Mouse (Mus musculus) macrophage (primary cell): Measurements from ENCODE around the gene Ifng. TPM values are rescaled to one million over a fixed set of nuclear protein-coding genes. Genes with fewer than 3 reads are reported as not detected.

ENCODE experiments used
- H3K27ac ChIP-seq: fragments of 350-480 bp; formaldehyde crosslinking; 2 replicates; pipeline ENCODE4 v1.9.0; 2021
- H3K36me3 ChIP-seq: fragments of 350-480 bp; formaldehyde crosslinking; 2 replicates; pipeline ENCODE4 v1.9.0; 2021; ENCODE audit errors: inconsistent target
- H3K4me3 ChIP-seq: fragments of 350-480 bp; formaldehyde crosslinking; 2 replicates; pipeline ENCODE4 v1.9.0; 2021; ENCODE audit errors: inconsistent target
- H3K79me2 ChIP-seq: fragments of 350-480 bp; formaldehyde crosslinking; 2 replicates; pipeline ENCODE4 v1.9.0; 2021; ENCODE audit errors: inconsistent target
- WGBS: methylation state at CpG from one replicate; pipeline ENCODE4 v1.1.7; 2026; ENCODE audit warnings: inconsistent platforms; ENCODE audit not compliant: missing documents; 5-methylcytosine and 5-hydroxymethylcytosine counted together
- polyA plus RNA-seq: library from polyadenylated mRNA; stranded (reverse); fragments of 250-400 nt; gene quantifications from 3 replicates; pipeline ENCODE4 v1.2.4, GENCODE M21; 2018; ENCODE audit warnings: inconsistent platforms
- total RNA-seq, 78 experiments: library from RNA; depleted of rRNA; stranded (reverse); fragments of 250-400 nt; gene quantifications; 1 replicate in 9 of 78; 2 replicates in 24 of 78; 3 replicates in 43 of 78; 4 replicates in 2 of 78; pipeline ENCODE4 v1.2.4; 2018; ENCODE audit warnings: inconsistent platforms in 56 of 78

The Ifng gene
- not detected for total RNA-seq (2018; cell fraction: chromatin; rRNA removed)
- under 1 TPM in 6 of 26 experiments, not detected in 20; 0.11 to 0.59 (median 0.30) TPM for total RNA-seq (2018; cell fraction: cytosol; rRNA removed)
- total RNA-seq (2018; cell fraction: nucleus; rRNA removed): under 1 TPM in 1 of 26 experiments, not detected in 25; 0.77 TPM
- polyA plus RNA-seq: not detected in 3 replicates

DNA sequence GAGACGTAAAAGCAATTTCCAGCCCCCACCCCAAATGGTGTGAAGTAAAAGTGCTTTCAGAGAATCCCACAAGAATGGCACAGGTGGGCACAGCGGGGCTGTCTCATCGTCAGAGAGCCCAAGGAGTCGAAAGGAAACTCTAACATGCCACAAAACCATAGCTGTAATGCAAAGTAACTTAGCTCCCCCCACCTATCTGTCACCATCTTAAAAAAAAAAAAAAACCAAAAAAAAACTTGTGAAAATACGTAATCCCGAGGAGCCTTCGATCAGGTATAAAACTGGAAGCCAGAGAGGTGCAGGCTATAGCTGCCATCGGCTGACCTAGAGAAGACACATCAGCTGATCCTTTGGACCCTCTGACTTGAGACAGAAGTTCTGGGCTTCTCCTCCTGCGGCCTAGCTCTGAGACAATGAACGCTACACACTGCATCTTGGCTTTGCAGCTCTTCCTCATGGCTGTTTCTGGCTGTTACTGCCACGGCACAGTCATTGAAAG, at the start of gene Ifng:
Ifng (plus strand) TSS at position 305 of the 499 bp plus-strand sequence.
- H3K4me3 ChIP-seq: no peak within 1 kb of the TSS
- H3K27ac ChIP-seq: no peak within 1 kb of the TSS
- no peaks in the 10 kb centered on the region for H3K36me3 ChIP-seq
- WGBS: 84% methylated on average over 11 of the region's 11 CpGs
- H3K79me2 ChIP-seq: no peaks in the 10 kb centered on the region

DNA sequence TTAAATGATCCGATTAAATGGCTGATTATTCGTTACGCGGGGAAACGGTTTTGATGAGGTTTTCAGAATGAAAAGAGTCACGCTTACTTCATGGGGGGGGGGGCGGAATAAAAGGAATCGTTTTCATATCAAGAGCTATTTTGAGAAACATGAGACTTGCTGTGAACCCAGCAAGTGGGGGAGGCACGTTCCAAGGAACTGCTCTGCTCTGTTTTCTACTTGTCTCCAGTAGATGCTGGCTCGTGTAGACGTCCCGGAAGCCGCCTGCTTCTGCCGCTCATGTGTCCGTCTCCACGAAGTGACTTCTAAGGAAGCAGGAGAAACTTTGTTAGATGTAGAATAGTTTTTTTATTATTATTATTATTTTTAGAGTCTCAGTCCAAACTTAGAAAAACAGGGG, 40.9 kb upstream of the Ifng start:
- Histone ChIP-seq H3K4me3 (no peak overlapping the region), H3K27ac (no peak overlapping the region), H3K36me3 (no peaks in the 10 kb centered on the region), H3K79me2 (no peaks in the 10 kb centered on the region)
- 95% methylated on average over 16 of the region's 16 CpGs for WGBS

DNA sequence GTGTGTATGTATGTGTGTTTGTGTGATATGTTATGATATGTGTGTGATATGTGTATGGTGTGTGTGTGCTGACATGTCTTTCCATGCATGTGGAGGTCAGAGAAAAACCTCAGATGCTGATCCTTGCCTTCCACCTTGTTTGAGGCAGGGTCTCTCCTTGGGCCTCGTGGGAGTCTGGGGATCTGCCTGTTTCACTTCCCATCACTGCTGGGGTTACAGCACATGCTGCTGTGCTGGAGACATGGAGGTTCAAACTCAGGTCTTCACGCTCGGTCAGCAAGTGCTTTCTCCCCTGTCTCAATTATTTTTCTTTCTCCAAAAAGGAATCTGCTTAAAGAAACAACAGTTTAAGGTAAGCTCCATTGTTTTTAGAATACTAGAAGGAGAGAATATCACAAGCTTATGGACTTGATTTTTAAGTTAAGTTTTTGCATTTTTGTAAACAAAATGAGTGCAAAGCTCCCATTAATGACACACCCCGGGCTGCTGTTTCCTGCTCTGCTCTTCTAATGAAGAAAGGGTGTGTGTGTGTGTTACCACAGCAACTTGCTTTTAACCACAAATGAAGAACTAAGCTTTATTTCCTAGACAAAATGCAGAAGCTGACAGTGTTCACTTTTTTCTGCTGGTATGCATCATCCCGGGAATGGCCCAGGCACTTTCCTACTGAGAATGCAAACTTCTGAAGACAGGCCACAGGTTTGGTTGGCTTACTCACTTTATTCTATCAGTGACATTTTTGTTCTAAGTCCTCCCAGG, 34.2 kb upstream of the Ifng start:
- no peaks in the 10 kb centered on the region for H3K79me2 ChIP-seq
- no peak overlapping the region for H3K4me3 ChIP-seq
- peak overlapping the region; percentile 0; the same call in 1 of the 2 replicates for H3K27ac ChIP-seq
- WGBS: 26% methylated on average over 5 of the region's 5 CpGs
- no peaks in the 10 kb centered on the region for H3K36me3 ChIP-seq

DNA sequence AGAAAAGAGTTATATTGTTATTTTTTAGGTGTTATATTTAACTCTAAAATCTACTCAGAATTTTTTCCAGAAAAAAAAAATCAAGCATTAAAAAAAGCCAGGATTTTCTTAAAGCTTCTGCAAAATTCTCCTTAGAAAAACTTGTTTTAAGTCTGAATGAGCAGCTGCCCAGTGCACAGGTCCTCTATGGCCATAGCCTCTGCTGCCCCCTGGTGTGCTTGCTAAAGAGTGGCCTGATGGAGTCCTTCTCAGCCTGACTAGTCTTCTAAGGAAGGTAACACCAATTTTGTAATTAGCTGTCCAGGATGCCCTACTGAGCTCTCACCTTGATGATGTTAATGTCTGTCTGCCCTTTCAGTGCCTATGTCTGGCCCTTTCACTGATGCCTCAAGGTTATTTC, 29.5 kb upstream of the Ifng start:
- no peaks in the 10 kb centered on the region for H3K36me3 ChIP-seq

DNA sequence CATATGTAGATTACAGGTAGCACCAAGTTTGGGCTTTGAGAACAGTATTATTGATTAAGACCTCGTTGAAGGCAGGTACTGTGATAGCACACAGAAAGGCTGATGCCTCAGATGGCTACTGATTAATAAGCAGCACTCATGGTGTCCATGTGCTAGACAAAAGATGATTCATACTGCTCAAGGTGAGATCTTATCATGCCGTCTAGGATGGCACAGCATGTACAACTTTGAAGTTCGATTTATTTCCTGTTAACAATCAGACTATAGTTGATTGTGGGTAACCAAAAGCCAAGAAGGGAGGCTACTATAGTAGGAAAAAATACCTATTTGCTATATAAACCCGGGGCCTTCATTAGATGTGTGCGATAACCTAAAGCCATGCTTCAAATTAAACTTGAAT, 28.1 kb upstream of the Ifng start:
- H3K27ac ChIP-seq: no peak overlapping the region
- WGBS: 82% methylated on average over 5 of the region's 5 CpGs
- H3K4me3 ChIP-seq: no peak overlapping the region
- H3K36me3 ChIP-seq: no peaks in the 10 kb centered on the region
- no peaks in the 10 kb centered on the region for H3K79me2 ChIP-seq

More for the DNA sequence above, 29.5 kb upstream of the Ifng start:
- H3K79me2 ChIP-seq: no peaks in the 10 kb centered on the region
- H3K27ac ChIP-seq: no peak overlapping the region
- no peak overlapping the region for H3K4me3 ChIP-seq

DNA sequence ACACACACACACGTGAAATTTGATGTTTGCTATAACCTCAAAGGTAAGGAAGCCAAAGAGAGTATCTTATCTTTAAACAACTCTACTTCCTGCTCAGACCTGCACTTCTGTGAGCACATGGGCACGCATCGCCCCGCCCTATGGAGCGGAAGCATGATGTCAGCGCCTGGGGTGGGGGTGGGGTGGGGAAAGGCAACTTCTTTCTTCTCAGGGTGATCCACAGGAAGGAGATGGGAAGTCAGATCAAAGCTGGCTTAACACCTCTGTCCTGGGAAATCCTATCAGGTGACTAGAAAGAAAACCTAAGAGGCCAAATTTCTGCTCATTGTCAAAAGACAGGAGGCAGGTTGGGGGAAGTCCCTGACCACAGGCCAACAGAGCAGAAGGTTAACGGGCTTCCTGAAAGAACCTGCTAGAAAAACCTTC, 21.8 kb upstream of the Ifng start:
- Histone ChIP-seq H3K79me2 (no peaks in the 10 kb centered on the region), H3K27ac (no peak overlapping the region), H3K4me3 (no peak overlapping the region), H3K36me3 (no peaks in the 10 kb centered on the region)
- WGBS: 7% methylated on average over 7 of the region's 7 CpGs

DNA sequence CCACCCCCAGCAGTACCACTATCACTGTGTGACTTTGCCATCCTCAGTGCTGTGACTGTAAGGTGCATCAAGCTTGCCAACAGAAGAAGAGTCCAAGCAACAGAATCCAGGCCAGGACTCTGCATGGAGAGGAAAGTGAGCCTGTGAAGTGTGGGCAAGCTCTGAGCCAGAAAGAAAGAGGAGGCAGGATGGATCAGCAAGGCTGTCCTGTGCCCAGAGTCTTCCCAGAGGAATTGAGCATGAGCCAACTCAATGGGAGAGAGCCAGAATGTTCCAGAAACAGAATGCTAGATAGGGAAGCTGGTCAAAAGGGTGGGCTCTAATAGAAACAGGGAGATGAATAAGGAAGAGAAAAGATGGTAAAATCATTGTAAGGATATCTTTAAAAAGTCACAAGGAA, 19.9 kb upstream of the Ifng start:
- Histone ChIP-seq H3K36me3 (no peaks in the 10 kb centered on the region), H3K79me2 (no peaks in the 10 kb centered on the region)

DNA sequence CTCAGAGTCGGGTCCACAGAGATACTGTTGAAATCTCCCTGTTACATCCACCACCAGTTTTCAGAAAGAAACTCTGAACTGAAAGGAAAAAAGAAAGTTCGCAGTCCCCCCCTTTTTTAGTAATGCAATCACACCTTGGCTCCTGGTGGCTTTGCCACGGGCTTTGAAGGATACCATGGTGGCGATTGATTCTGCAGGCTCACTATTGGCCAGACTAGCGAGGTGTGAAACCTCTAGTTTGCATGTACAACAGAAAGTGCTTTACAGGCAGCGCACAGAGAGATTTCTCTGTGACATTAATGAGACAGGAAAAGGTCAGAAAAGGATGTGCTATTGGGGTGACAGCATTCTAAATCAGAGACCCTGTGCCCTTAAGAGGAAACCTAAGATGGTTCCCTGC, 5.3 kb upstream of the Ifng start:
- WGBS: 86% methylated on average over 6 of the region's 6 CpGs

More for the DNA sequence above, 19.9 kb upstream of the Ifng start:
- Histone ChIP-seq H3K27ac (no peak overlapping the region), H3K4me3 (no peak overlapping the region)

DNA sequence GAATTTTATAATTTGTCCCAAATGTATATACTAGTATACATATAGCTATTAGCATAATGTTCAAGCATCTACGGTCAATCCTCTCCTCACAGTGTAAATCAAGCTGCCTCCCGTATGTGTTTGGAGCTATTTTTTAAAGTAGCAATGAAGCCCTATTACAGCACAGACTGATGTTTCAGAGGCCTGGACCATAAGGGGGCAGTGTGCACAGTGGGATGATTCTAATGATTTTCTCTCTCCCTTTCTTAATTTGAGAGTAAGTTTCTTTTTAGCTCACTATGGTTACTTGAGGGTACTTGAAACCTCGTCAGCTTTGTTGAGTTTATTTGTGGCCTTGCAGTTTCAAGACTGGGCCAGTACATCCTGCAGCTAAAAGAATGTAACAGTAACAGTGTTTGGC, 1.1 kb downstream of the Ifng start:
- Histone ChIP-seq H3K79me2 (no peaks in the 10 kb centered on the region), H3K4me3 (no peak overlapping the region), H3K27ac (no peak overlapping the region), H3K36me3 (no peaks in the 10 kb centered on the region)
- whole genome bisulfite sequencing: 64% methylated on average over 3 of the region's 3 CpGs

More for the DNA sequence above, 5.3 kb upstream of the Ifng start:
- no peaks in the 10 kb centered on the region for H3K36me3 ChIP-seq
- H3K79me2 ChIP-seq: no peaks in the 10 kb centered on the region
- no peak overlapping the region for H3K4me3 ChIP-seq
- no peak overlapping the region for H3K27ac ChIP-seq

DNA sequence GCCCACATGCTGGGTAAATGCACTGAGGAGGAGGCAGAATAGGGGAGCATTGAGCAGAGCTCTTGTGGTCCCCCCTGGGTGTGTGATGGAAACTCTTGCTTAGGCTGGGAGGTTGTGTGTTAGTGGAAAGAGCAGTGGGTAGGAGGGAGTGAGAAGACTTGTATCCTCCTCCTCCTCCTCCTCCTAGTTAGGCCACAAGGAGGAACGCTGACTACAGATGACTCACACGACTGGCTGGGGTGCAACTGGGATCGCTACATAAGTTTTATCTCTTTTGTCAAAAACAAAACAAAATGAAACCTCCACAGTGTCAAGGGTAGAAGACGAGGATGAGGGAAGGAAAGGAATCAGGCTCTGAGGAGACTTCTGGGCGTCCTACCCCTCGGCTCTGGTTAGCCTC, 2.2 kb downstream of the Ifng start:
- Histone ChIP-seq H3K79me2 (no peaks in the 10 kb centered on the region), H3K27ac (no peak overlapping the region), H3K4me3 (no peak overlapping the region), H3K36me3 (no peaks in the 10 kb centered on the region)
- 94% methylated on average over 6 of the region's 6 CpGs for WGBS

DNA sequence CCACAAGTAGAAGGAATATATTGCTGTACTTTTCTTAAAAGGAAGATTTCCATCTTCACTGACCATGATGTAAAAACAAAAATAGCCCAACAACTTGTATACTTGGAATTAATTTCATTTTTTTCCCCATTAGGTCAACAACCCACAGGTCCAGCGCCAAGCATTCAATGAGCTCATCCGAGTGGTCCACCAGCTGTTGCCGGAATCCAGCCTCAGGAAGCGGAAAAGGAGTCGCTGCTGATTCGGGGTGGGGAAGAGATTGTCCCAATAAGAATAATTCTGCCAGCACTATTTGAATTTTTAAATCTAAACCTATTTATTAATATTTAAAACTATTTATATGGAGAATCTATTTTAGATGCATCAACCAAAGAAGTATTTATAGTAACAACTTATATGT, 4.2 kb downstream of the Ifng start:
- Histone ChIP-seq H3K36me3 (no peaks in the 10 kb centered on the region), H3K79me2 (no peaks in the 10 kb centered on the region), H3K4me3 (no peak overlapping the region), H3K27ac (no peak overlapping the region)
- WGBS: 95% methylated on average over 6 of the region's 6 CpGs

DNA sequence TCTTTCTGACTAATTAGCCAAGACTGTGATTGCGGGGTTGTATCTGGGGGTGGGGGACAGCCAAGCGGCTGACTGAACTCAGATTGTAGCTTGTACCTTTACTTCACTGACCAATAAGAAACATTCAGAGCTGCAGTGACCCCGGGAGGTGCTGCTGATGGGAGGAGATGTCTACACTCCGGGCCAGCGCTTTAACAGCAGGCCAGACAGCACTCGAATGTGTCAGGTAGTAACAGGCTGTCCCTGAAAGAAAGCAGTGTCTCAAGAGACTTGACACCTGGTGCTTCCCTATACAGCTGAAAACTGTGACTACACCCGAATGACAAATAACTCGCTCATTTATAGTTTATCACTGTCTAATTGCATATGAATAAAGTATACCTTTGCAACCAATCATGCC, 4.7 kb downstream of the Ifng start:
- Histone ChIP-seq H3K27ac (no peak overlapping the region), H3K79me2 (no peaks in the 10 kb centered on the region), H3K4me3 (no peak overlapping the region), H3K36me3 (no peaks in the 10 kb centered on the region)
- 95% methylated on average over 8 of the region's 8 CpGs for WGBS

DNA sequence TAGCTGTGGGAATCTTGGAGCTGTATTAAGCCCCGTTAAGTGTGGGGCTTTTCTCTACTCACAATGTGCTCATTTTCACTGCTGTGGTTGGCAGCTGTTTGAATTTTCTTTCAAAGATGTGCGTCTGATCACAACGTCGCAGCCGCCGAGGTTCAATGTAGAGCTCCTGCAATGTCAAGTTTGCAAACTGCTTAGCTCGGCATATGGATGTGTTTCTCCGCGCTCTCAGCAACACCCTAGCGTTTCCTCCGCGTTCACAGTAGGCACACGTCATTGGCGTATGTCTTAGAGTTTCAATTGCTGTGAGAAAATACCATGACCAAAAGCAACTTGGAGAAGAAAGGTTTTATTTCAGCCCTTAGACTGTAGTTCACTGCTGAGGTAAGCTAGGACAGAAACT, 5.1 kb downstream of the Ifng start:
- no peak overlapping the region for H3K4me3 ChIP-seq
- no peaks in the 10 kb centered on the region for H3K36me3 ChIP-seq
- no peak overlapping the region for H3K27ac ChIP-seq
- WGBS: 94% methylated on average over 14 of the region's 14 CpGs
- no peaks in the 10 kb centered on the region for H3K79me2 ChIP-seq

DNA sequence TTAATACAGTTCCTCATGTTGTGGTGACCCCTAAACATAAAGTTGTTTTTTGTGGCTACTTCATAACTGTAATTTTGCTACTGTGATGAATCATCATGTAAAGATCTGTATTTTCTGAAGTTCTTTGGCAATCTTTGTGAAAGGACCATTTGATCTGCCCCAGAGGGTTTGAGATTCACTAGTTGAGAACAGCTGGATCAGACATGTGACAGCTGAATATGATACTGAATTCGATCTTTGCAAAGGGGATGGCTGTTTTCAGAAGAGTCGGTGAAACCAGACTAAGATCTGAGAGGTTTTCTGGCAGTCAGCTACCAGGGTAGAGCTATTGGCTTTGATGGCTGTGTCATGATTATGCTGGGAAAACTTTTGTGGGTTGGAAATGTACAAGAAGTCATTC, 10.9 kb downstream of the Ifng start:
- no peaks in the 10 kb centered on the region for H3K36me3 ChIP-seq
- H3K4me3 ChIP-seq: no peak overlapping the region
- H3K27ac ChIP-seq: no peak overlapping the region
- WGBS: 93% methylated on average over 2 of the region's 2 CpGs
- H3K79me2 ChIP-seq: no peaks in the 10 kb centered on the region

DNA sequence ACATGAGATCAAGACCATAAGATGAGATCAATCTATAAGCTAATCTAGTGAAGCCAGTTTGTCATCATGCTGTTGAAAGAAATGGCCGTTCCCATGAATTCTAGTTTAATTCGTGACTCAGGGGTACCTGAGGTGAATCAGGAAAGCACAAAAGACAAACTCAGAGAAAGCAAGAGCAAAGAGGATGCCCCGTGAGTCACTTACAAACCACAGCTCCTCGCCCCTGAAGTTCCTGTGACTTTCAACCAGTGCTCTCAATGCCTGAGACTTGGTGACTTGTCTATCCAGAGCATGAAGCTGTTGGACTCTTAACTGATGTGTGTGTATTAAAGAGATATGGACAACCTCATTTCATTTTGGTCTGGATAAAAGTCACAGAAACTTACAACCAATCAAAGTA, 17.9 kb downstream of the Ifng start:
- Histone ChIP-seq H3K4me3 (no peak overlapping the region), H3K27ac (no peak overlapping the region), H3K79me2 (no peaks in the 10 kb centered on the region), H3K36me3 (no peaks in the 10 kb centered on the region)
- 84% methylated on average over 4 of the region's 4 CpGs for WGBS
